Mouse (Mus musculus) adrenal gland, postnatal 10 days (tissue): ENCODE results near the gene Grb7. TPM values are rescaled to one million over a fixed set of nuclear protein-coding genes. Genes with fewer than 3 reads are reported as not detected.

ENCODE experiments used
- total RNA-seq, 2 experiments: library from RNA; stranded (reverse); gene quantifications; 2 replicates each; pipeline ENCODE4 v1.2.3; 2021

Gene Grb7
- total RNA-seq, 2 experiments from 2014 or later = 6.9 to 11.1 TPM

Other genes starting within 250 kb of the Grb7 start
- gene Cdk12, start 243.3 kb upstream of the Grb7 start, total RNA-seq = 10 to 100 TPM; 38.5 to 41.9 TPM
- not detected for gene Neurod2, start 116.7 kb upstream of the Grb7 start, total RNA-seq
- gene Ppp1r1b, start 98.0 kb upstream of the Grb7 start, total RNA-seq = 1 to 10 TPM in 1 of 2 experiments, under 1 TPM in 1; 1.00 to 1.7 TPM
- gene Stard3, start 88.0 kb upstream of the Grb7 start, total RNA-seq = 10 to 100 TPM; 25.3 to 25.6 TPM
- gene Tcap, start 62.6 kb upstream of the Grb7 start, total RNA-seq = 100 to 1,000 TPM in 1 of 2 experiments, 10 to 100 TPM in 1; 18.1 to 119 TPM
- gene Pnmt, start 59.9 kb upstream of the Grb7 start, total RNA-seq = 100 to 1,000 TPM; 442 to 819 TPM
- gene Pgap3, start 45.9 kb upstream of the Grb7 start, total RNA-seq = 1 to 10 TPM; 4.9 to 6.8 TPM
- gene Erbb2, start 33.9 kb upstream of the Grb7 start, total RNA-seq = 1 to 10 TPM; 6.0 to 7.6 TPM
- gene Mien1, start 7.4 kb upstream of the Grb7 start, total RNA-seq = 10 to 100 TPM; 58.0 to 62.5 TPM
- 1 to 10 TPM; 3.2 to 4.5 TPM for gene Ikzf3, start 99.6 kb downstream of the Grb7 start, total RNA-seq
- under 1 TPM in 1 of 2 experiments, not detected in 1; 0.48 TPM for gene Zpbp2, start 104.7 kb downstream of the Grb7 start, total RNA-seq
- 100 to 1,000 TPM; 135 to 143 TPM for gene Ormdl3, start 141.0 kb downstream of the Grb7 start, total RNA-seq
- not detected for gene Lrrc3c, start 151.9 kb downstream of the Grb7 start, total RNA-seq
- gene Gm12355, start 179.3 kb downstream of the Grb7 start, total RNA-seq = 10 to 100 TPM; 15.7 to 19.1 TPM
- 10 to 100 TPM; 12.7 to 15.4 TPM for gene Gsdma3, start 180.0 kb downstream of the Grb7 start, total RNA-seq
- gene Gsdma2, start 200.4 kb downstream of the Grb7 start, total RNA-seq = under 1 TPM; 0.36 to 0.51 TPM
- not detected for gene Gsdma, start 218.0 kb downstream of the Grb7 start, total RNA-seq
- 100 to 1,000 TPM; 111 to 123 TPM for gene Psmd3, start 236.2 kb downstream of the Grb7 start, total RNA-seq